Mouse (Mus musculus): ENCODE measurements around the gene Gabra3. TPM values are rescaled to one million over a fixed set of nuclear protein-coding genes. Genes with fewer than 3 reads are reported as not detected.
A peak's percentile ranks its signal among the peaks of the same experiment; 100 is the strongest.

Gabra3 gene
- 6.2 and 7.1 TPM in 2 replicates for total RNA-seq (2014; fragmentation: Nextera tagmentation)
- total RNA-seq (2017), result 0.55 and 0.87 TPM in 2 replicates
- polyA plus RNA-seq (2012), result 0.02 and 0.04 TPM in 2 replicates

DNA sequence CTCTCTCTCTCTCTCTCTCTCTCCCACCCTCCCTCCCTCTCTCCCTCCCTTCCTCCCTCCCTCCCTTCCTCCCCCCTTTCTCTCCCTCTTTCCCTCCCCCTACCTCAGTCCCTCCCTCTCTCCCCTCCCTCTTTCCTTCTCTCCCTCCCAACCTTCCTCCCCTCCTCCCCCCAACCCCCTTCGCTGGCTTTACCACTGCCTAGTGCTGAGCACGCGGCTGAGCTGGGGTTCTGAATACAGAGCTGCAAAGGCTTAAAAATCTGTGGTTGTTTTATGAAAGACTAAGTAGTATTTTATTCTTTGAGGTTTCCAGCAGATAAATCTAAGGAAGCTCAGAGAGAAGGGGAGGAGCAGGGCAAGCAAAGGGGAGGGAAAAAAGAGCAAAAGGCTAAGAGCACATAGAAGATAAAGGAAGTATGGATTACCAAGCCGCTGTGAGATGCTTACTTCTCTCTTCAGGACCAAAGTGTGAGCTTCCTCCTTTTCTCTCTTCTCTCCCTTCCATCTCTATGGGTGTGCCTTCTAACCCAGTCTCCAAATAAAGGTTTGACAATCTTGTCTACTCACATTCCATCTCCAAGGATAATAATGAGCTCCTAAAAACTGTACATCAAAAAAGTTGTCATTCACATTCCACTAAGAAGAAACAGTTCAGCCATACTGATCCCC, at the start of gene Gabra3:
TSS of gene Gabra3 (minus strand) at position 619 of the 669 bp plus-strand sequence.
- H3K36me3 ChIP-seq (replicated peaks), result no peaks in the 10 kb centered on the region
- H3K4me1 ChIP-seq (ENCODE audit: insufficient read depth, low read depth, low read length), result peaks cover 10% of the 10 kb centered on the region
- H3K9me3 ChIP-seq (replicated peaks), result no peaks in the 10 kb centered on the region
- TF ChIP-seq TAL1 (conservative IDR thresholded peaks at IDR 0.05; ENCODE audit: low read depth, low read length), result no peak
- no peak for TF ChIP-seq GATA1 (IDR thresholded peaks at IDR 0.05; ENCODE audit: borderline replicate concordance, low read length)
- TF ChIP-seq GATA2 (IDR thresholded peaks at IDR 0.05; ENCODE audit: borderline replicate concordance, low read depth, low read length), result no peak
- no peak for TF ChIP-seq CTCF (IDR thresholded peaks at IDR 0.05; ENCODE audit: low read depth, low read length)
- TF ChIP-seq POLR2AphosphoS5 (IDR thresholded peaks at IDR 0.05; ENCODE audit: insufficient replicate concordance, low read depth, low read length), result no peak
- DNase-seq (ENCODE audit: low spot score), result no peak
- ATAC-seq (ENCODE audit: extremely low read depth, insufficient number of reproducible peaks, low FRiP score, poor library complexity, severe bottlenecking), result no peak
- no peaks in the 10 kb centered on the region for H3K27me3 ChIP-seq (ENCODE audit: insufficient read depth, low read length)
- H3K4me3 ChIP-seq (ENCODE audit: low read depth, low read length), result peak within 1 kb of the TSS; percentile 62; the same call in 1 of the 2 replicates

DNA sequence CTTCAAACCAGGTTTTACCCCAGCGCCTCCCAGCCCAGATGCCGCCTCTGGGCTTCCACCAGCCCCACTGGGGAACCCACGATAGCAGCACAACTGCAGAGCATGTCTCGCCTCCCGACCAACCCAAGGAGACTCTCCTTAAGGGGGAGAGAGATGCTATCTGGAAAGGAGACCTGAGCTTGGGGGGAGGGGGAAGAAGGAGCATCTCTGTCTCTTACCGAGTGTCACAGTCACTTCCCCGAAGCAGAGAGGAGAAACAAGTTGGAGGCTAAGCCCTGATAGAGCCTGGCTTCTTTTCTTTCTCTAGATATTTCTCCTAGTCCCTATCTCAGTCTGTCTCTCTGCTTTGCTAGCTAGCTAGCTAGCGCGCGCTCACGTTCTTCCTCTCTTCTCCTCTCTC, 859 bp downstream of the Gabra3 start:
- no peaks in the 10 kb centered on the region for H3K36me3 ChIP-seq (replicated peaks)
- peak overlapping the region; percentile 62; the same call in 1 of the 2 replicates for H3K4me3 ChIP-seq (ENCODE audit: low read depth, low read length)
- peaks cover 13% of the 10 kb centered on the region for H3K4me1 ChIP-seq (ENCODE audit: insufficient read depth, low read depth, low read length)
- H3K9me3 ChIP-seq (replicated peaks), result no peaks in the 10 kb centered on the region
- ATAC-seq (ENCODE audit: extremely low read depth, insufficient number of reproducible peaks, low FRiP score, poor library complexity, severe bottlenecking) (no peak), DNase-seq (ENCODE audit: low spot score) (no peak)
- TF ChIP-seq GATA2 (IDR thresholded peaks at IDR 0.05; ENCODE audit: borderline replicate concordance, low read depth, low read length), result no peak
- no peak for TF ChIP-seq POLR2AphosphoS5 (IDR thresholded peaks at IDR 0.05; ENCODE audit: insufficient replicate concordance, low read depth, low read length)
- no peak for TF ChIP-seq CTCF (IDR thresholded peaks at IDR 0.05; ENCODE audit: low read depth, low read length)
- TF ChIP-seq TAL1 (conservative IDR thresholded peaks at IDR 0.05; ENCODE audit: low read depth, low read length), result no peak
- no peak for TF ChIP-seq GATA1 (IDR thresholded peaks at IDR 0.05; ENCODE audit: borderline replicate concordance, low read length)
- no peaks in the 10 kb centered on the region for H3K27me3 ChIP-seq (ENCODE audit: insufficient read depth, low read length)

DNA sequence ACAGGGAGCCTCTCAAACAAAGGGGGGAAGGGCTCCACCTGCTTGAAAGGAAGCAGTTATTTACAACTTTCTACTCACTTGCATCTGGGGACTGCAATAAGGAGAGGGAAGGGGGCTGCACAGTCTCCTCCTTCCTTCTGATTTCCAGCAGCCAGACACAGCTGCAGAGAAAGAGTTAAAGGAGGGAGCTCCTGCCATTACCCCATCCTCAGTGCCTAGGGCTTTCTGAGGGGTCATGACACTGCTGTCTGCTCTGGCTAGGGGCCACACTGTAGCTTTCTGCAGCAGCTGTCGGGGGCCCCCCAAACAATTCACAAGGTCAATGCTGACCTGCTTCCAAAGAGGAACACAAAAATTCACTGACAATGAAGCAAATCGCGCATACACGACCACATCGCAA, 1.3 kb downstream of the Gabra3 start:
- no peaks in the 10 kb centered on the region for H3K9me3 ChIP-seq (replicated peaks)
- no peaks in the 10 kb centered on the region for H3K27me3 ChIP-seq (ENCODE audit: insufficient read depth, low read length)
- no peaks in the 10 kb centered on the region for H3K36me3 ChIP-seq (replicated peaks)
- peaks cover 13% of the 10 kb centered on the region for H3K4me1 ChIP-seq (ENCODE audit: insufficient read depth, low read depth, low read length)
- ATAC-seq (ENCODE audit: extremely low read depth, insufficient number of reproducible peaks, low FRiP score, poor library complexity, severe bottlenecking) (no peak), DNase-seq (ENCODE audit: low spot score) (no peak)
- peak overlapping the region; percentile 62; the same call in 1 of the 2 replicates for H3K4me3 ChIP-seq (ENCODE audit: low read depth, low read length)
- TF ChIP-seq TAL1 (conservative IDR thresholded peaks at IDR 0.05; ENCODE audit: low read depth, low read length) (no peak), GATA1 (IDR thresholded peaks at IDR 0.05; ENCODE audit: borderline replicate concordance, low read length) (no peak), CTCF (IDR thresholded peaks at IDR 0.05; ENCODE audit: low read depth, low read length) (no peak), POLR2AphosphoS5 (IDR thresholded peaks at IDR 0.05; ENCODE audit: insufficient replicate concordance, low read depth, low read length) (no peak), GATA2 (IDR thresholded peaks at IDR 0.05; ENCODE audit: borderline replicate concordance, low read depth, low read length) (no peak)

DNA sequence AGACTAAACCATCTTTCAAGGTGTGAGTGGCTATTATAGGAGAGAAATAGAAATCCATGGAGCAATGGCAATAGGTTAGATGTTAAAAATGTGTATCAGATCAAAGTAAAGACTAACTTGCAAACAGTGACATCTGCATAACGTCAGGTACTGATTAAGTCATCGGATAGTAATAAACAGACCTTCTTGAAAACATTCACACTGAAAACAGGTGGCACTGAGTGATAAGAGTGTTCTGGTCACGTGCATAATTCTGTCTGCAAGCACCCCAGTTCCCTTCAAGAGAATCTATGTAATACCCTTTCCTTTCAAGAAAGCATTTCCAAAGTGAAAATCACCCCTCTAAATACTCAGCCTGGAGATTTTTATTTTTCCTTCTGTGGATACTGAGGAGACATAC, 6.0 kb downstream of the Gabra3 start:
- Histone ChIP-seq H3K9me3 (replicated peaks) (no peaks in the 10 kb centered on the region), H3K36me3 (replicated peaks) (no peaks in the 10 kb centered on the region), H3K4me3 (ENCODE audit: low read depth, low read length) (no peak overlapping the region), H3K4me1 (ENCODE audit: insufficient read depth, low read depth, low read length) (peaks cover 10% of the 10 kb centered on the region), H3K27me3 (ENCODE audit: insufficient read depth, low read length) (no peaks in the 10 kb centered on the region)
- peak; percentile 76 for ATAC-seq (ENCODE audit: extremely low read depth, insufficient number of reproducible peaks, low FRiP score, poor library complexity, severe bottlenecking)
- no peak for DNase-seq (ENCODE audit: low spot score)
- TF ChIP-seq POLR2AphosphoS5 (IDR thresholded peaks at IDR 0.05; ENCODE audit: insufficient replicate concordance, low read depth, low read length) (no peak), GATA2 (IDR thresholded peaks at IDR 0.05; ENCODE audit: borderline replicate concordance, low read depth, low read length) (no peak), TAL1 (conservative IDR thresholded peaks at IDR 0.05; ENCODE audit: low read depth, low read length) (peak; percentile 62), CTCF (IDR thresholded peaks at IDR 0.05; ENCODE audit: low read depth, low read length) (no peak), GATA1 (IDR thresholded peaks at IDR 0.05; ENCODE audit: borderline replicate concordance, low read length) (no peak)

DNA sequence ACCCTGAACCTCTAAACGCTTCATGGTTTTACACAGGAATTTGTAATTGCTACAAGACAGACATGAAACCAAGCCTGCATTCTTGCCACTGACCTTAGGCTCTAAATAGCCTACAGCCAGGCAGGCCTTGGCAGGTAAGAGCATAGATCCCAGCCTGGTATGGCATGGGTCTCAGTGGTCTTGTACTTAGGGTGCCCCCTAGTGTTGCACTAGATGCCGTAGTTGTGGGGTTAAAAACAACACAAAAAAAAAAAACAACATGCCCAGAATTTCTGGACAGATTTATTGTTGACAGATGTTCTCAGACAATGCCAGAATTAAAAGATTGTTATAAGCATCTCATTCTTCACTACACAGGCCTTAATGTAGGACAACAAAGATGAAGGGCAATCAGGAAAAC, 12.0 kb downstream of the Gabra3 start:
- Histone ChIP-seq H3K36me3 (replicated peaks) (no peaks in the 10 kb centered on the region), H3K4me1 (ENCODE audit: insufficient read depth, low read depth, low read length) (no peaks in the 10 kb centered on the region), H3K9me3 (replicated peaks) (no peaks in the 10 kb centered on the region), H3K4me3 (ENCODE audit: low read depth, low read length) (no peak overlapping the region), H3K27me3 (ENCODE audit: insufficient read depth, low read length) (no peaks in the 10 kb centered on the region)
- no peak for ATAC-seq (ENCODE audit: extremely low read depth, insufficient number of reproducible peaks, low FRiP score, poor library complexity, severe bottlenecking)
- no peak for DNase-seq (ENCODE audit: low spot score)
- TF ChIP-seq CTCF (IDR thresholded peaks at IDR 0.05; ENCODE audit: low read depth, low read length) (no peak), POLR2AphosphoS5 (IDR thresholded peaks at IDR 0.05; ENCODE audit: insufficient replicate concordance, low read depth, low read length) (no peak), TAL1 (conservative IDR thresholded peaks at IDR 0.05; ENCODE audit: low read depth, low read length) (no peak), GATA1 (IDR thresholded peaks at IDR 0.05; ENCODE audit: borderline replicate concordance, low read length) (no peak), GATA2 (IDR thresholded peaks at IDR 0.05; ENCODE audit: borderline replicate concordance, low read depth, low read length) (no peak)

DNA sequence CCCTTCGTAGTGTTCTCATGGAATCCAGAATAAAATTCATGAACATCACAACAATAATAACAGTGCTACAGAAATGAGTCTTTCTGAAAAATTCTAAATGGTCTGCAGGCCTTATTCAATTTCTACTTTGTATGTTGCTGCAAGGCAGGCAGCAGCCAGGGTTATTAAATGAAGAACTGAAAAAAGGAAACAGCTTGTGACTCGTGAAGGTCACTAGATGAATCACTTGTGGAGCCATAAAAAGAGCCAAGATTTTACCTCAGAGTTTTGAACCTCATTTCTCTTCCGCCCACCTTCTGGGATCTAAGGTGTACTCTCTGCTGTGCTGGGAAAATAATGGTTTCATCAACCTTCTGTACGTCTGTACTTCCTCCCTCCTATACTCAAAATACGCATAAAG, 159.4 kb downstream of the Gabra3 start:
- Histone ChIP-seq H3K36me3 (replicated peaks) (no peaks in the 10 kb centered on the region), H3K27me3 (ENCODE audit: insufficient read depth, low read length) (no peaks in the 10 kb centered on the region), H3K4me1 (ENCODE audit: insufficient read depth, low read depth, low read length) (no peaks in the 10 kb centered on the region), H3K4me3 (ENCODE audit: low read depth, low read length) (no peak overlapping the region), H3K9me3 (replicated peaks) (no peaks in the 10 kb centered on the region)
- ATAC-seq (ENCODE audit: extremely low read depth, insufficient number of reproducible peaks, low FRiP score, poor library complexity, severe bottlenecking) (no peak), DNase-seq (ENCODE audit: low spot score) (no peak)
- TF ChIP-seq TAL1 (conservative IDR thresholded peaks at IDR 0.05; ENCODE audit: low read depth, low read length) (no peak), POLR2AphosphoS5 (IDR thresholded peaks at IDR 0.05; ENCODE audit: insufficient replicate concordance, low read depth, low read length) (no peak), GATA2 (IDR thresholded peaks at IDR 0.05; ENCODE audit: borderline replicate concordance, low read depth, low read length) (no peak), CTCF (IDR thresholded peaks at IDR 0.05; ENCODE audit: low read depth, low read length) (no peak), GATA1 (IDR thresholded peaks at IDR 0.05; ENCODE audit: borderline replicate concordance, low read length) (no peak)

Measured in G1E (cell line).